Mouse (Mus musculus) lung, adult 2 months (tissue): ENCODE results near the gene Gm20388.

Experiments
- CTCF ChIP-seq: fragments of 200-500 bp; IDR thresholded peaks from 2 replicates; pipeline ENCODE4 v1.5.1; 2011; ENCODE audit warnings: mild to moderate bottlenecking, low read length, control low read depth; ENCODE audit not compliant: insufficient read depth
- POLR2A ChIP-seq: fragments of 200-500 bp; IDR thresholded peaks from 2 replicates; pipeline ENCODE4 v1.6.1; 2011; ENCODE audit warnings: low read depth, mild to moderate bottlenecking, control low read depth, low read length, borderline replicate concordance; ENCODE audit errors: extremely low read depth

- TF ChIP-seq POLR2A, result no peak
- TF ChIP-seq CTCF, result no peak
Measured at GRCm38 (mm10) chr8:123988605-123989038, 4078.0 kb downstream of the Gm20388 start.
